In genomic region chr10:95753396-95753905, GRCm38 (mm10) we compare ENCODE assay signal across 26 mouse cellular contexts.
"Had no signal": no experiment of that assay in that cellular context is flagged by ENCODE, and none has a peak within 500 bp of the region (broad histone marks: within the 10 kb centered on the region; RNA-seq: fewer than 3 reads in every experiment).

No protein-coding gene starts in this region.

- H3K27me3 ChIP-seq: heart, embryonic 13.5 days; heart, embryonic 15.5 days; hindbrain, embryonic 12.5 days; intestine, embryonic 15.5 days; kidney, embryonic 15.5 days; limb, embryonic 13.5 days; limb, embryonic 15.5 days; liver, embryonic 12.5 days had no signal

- H3K4me2 ChIP-seq: heart, embryonic 11.5 days; heart, embryonic 13.5 days; heart, embryonic 15.5 days; hindbrain, embryonic 12.5 days; hindbrain, embryonic 14.5 days; intestine, embryonic 15.5 days; kidney, embryonic 15.5 days; limb, embryonic 13.5 days; limb, embryonic 15.5 days; liver, embryonic 12.5 days had no signal

- H3K36me3 ChIP-seq: heart, embryonic 13.5 days; heart, embryonic 15.5 days; hindbrain, embryonic 10.5 days; hindbrain, embryonic 12.5 days; intestine, embryonic 15.5 days; kidney, embryonic 15.5 days; limb, embryonic 13.5 days; limb, embryonic 15.5 days; liver, embryonic 12.5 days had no signal

- DNase-seq: gastrocnemius, postnatal 10 days; gastrocnemius, postnatal 36 days; heart, adult 2 months; heart, postnatal 14 days; heart, postnatal 36 days; kidney, adult 18-20 months; kidney, adult 9 months; kidney, postnatal 14 days; kidney, postnatal 36 days; layer of hippocampus, adult 9-11 months; layer of hippocampus, postnatal 36 days; left cerebral cortex, postnatal 4 days had no signal

- H3K4me3 ChIP-seq: heart, adult 2 months; heart, embryonic 13.5 days; heart, embryonic 15.5 days; hindbrain, embryonic 10.5 days; hindbrain, embryonic 12.5 days; intestine, embryonic 15.5 days; kidney, embryonic 15.5 days; limb, embryonic 13.5 days; limb, embryonic 15.5 days; liver, embryonic 12.5 days had no signal

- ATAC-seq: hindbrain, embryonic 16.5 days; inflammation-experienced regulatory T-cells, adult 6 months; intestine, embryonic 15.5 days; intestine, postnatal 0 days; liver, embryonic 12.5 days had no signal
